Mouse (Mus musculus): ENCODE results near the gene Nmnat3.
"Not testable (repeated sequence)": the region's sequence is repeated elsewhere in the genome, so short reads cannot be mapped to it uniquely, and the experiment has no call there.

Nmnat3 gene

DNA sequence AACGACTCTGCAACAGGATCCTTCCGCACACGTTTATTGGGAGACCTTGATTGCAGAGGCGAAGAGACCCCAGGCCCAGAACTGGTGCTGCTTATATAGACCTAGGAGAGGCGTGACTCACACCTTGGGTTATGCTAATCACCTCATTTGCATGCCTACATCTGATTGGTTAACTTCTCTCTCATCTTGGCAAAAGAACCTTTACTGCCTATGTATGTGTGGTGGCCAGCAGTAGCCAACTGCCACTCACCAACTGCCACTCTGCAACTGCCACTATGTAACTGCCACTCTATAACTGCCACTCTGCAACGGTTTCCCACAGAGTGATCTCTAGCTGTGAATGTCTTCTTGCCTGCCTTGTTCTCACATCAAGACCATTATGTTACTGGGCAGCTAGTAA, at the start of gene Nmnat3:
Nmnat3 (plus strand) TSS at position 301 of the 400 bp plus-strand sequence.
- not testable (repeated sequence) for DNase-seq (ENCODE audit: low spot score)

DNA sequence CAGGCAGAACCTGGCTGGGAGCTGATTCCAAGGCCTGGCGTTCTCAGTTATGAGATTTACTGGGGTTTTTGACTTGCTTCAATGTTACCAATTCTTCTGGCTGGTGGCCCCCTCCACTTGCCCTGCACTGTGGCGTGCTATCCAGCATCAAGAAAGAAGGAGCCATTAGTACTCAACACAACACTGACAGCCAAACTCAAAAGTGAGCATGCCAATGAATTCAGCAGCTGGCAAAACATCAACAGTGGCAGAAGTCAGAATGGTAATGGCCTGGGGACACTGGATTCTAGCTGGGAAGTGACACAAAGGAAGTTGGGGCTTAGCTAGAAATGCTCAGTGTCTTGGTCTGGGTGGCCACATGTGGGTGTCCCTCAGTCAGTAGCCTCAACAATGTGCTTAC, 43.8 kb upstream of the Nmnat3 start:
- no peak for DNase-seq (ENCODE audit: low spot score)

DNA sequence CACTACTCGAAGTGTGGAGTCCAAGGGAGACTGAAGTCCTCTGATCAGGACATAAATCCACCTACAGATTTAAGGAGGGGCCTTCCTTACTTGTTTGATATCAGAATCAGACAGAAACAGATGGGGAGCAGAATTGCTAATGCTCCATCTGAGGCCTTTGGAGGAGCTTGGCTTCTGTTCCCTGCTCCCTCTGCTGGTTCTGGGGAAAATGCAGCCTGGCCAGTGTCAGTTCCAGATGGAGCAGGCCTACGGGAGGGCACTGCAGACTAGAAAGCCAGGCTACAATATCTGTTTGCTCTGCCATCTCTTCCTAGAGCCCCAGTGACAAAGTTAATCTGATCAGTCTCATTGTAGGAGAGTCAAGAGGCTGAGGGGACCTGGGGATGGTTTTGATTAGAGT, 43.0 kb upstream of the Nmnat3 start:
- DNase-seq (ENCODE audit: low spot score): no peak

DNA sequence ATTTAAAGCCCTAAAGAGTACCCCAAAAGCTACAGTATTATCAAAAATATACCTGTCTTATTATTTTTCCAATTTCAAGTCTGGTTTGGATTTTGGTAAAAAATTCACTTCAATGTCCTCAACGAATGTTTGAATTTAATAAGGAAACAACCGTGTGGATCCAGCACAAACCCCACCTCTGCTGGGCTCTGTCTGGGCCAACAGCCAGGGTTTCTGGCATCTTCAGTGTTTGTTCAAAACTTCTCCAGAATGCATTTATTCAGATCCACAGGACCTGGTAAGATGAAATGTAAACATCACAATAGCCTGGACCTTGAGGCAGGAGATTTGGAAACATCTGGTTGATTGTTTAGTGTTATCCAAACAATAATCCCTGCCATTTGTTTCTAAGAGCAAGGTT, 42.0 kb upstream of the Nmnat3 start:
- no peak for DNase-seq (ENCODE audit: low spot score)

DNA sequence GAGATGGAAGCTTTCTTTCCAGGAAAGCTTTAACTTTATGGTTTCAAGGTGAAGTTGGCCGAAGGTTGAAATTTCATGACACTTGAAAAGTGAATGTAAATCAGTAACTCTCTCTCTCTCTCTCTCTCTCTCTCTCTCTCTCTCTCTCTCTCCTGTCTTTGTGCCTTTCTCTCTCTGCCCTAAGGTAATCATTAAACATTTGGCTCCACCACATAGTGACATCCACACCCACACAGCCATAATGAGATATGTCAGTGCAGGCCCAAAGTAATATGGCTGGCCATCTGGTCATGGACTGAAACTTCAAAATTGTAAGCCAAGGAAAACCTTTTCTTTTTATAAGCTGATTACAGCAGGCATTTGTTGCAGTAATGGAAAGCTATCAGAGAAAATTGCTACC, 40.9 kb upstream of the Nmnat3 start:
- no peak for DNase-seq (ENCODE audit: low spot score)

DNA sequence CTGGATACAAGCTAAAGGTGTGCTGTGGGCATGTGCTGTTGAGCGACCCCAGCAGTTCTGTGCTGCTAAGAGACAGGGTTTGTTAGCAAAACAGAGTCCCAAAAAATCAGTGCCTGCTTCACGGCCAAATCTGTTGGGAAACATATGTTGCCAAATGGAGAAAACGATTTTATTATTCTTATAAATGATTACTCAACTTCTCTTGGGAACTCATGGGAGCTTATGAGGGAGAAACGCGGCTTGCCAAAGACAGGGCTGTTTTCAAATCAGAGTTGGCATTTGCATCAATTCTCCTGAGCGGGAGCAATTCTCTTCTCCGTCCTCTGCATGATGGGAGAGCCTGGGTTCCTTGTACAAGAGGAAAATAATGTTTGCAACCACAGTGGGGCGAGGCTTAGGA, 27.0 kb upstream of the Nmnat3 start:
- no peak for DNase-seq (ENCODE audit: low spot score)

DNA sequence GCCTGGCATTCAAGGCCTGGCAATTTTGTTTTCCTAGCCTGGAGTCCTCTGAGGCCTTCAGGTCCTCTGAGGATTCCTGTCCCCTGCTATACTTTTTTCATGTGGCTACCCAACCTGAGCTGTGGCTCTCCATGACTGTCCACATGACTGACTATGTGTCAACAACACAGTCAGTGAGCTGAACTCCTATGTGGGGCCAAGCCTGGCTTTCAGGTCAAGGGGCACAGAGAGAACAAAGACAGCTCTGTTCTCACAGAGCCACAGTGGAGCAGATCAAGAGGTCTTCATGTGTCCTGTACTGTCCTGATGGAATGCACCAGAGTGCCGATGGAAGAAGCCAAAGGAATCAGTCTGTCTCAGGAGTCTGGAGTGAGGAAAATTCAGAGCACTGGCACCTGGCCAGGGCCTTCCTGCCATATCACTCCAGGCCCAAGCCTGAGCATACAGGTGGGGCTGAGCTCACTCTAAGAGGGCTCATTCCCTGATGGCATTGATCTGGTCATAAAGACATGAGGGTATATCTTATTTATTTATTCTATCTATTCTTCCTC, 25.7 kb upstream of the Nmnat3 start:
- DNase-seq (ENCODE audit: low spot score): no peak

DNA sequence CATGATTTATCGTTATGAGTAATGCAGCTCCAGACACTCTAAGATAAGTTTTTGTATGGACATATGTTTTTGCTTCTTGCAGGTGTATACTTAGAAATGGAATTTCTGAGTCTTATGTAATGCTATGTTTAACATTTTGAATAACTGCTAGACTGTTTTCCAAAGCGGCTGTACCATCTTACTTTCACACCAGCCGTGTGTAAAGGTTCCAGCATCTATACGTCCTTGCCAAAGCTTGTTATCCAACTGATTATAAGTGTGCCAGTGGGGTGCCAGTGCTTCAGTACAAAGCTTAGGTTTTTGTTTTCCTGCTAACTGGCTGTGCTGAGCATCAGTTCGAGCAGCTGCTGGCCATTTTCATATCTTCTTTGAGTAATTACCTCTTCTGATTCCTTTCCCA, 22.3 kb upstream of the Nmnat3 start:
- DNase-seq (ENCODE audit: low spot score): no peak

DNA sequence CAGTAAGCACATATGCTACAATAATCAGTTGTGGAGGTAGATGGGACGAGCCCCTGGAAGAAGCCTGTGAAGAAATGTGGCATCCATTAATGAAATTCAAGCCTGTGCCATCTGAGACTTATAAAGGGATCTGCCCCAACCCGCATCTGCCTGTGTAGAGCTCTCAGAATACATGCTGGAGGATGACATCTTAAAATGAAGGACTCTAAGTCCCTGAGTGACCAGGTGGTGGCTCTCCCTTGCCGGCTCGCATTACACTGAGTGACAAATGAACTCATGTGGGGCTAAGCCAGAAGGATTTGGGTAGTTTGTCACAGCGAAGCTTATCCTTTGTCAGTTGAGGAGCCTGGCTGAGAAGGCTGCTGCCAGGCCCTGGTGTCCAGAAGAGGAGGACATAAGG, 14.5 kb upstream of the Nmnat3 start:
- no peak for DNase-seq (ENCODE audit: low spot score)

DNA sequence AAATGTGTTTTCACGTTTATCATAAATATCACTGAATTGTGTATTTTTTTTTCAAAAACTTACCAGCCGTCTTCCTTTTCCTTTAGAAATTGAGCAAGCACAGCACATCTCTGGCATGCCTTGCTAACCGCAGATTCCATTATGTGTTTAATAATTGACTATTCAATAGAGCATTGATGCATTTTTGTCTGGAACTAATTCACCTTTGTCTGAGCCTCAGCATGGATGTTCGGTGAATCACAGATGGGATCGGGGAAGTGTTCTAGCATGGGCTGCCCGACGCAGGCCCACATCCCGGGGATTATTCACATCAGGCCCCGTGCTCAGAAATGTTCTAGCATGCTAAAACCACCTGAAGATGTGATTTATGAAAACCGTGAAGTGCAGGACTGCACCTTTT, 12.2 kb upstream of the Nmnat3 start:
- DNase-seq (ENCODE audit: low spot score): no peak

DNA sequence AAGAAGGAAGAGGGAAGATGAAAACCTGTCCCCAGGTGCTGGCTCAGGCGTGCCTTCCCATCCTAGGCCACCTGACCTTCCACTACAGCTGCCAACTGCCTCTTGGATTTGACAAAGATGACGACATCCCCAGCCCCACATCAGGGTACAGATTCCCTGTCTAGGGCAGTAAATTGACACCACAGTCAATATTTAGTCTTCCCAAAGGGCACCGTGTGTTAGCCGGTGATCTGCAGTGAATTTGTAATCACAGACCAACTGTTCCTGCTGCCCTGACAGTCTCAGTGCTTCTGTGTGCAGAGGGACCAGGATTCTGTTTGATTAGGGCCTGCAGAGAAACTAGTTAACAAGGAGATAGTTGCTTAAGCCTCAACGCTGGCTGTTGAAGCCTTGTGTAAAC, 7.1 kb upstream of the Nmnat3 start:
- DNase-seq (ENCODE audit: low spot score): no peak

DNA sequence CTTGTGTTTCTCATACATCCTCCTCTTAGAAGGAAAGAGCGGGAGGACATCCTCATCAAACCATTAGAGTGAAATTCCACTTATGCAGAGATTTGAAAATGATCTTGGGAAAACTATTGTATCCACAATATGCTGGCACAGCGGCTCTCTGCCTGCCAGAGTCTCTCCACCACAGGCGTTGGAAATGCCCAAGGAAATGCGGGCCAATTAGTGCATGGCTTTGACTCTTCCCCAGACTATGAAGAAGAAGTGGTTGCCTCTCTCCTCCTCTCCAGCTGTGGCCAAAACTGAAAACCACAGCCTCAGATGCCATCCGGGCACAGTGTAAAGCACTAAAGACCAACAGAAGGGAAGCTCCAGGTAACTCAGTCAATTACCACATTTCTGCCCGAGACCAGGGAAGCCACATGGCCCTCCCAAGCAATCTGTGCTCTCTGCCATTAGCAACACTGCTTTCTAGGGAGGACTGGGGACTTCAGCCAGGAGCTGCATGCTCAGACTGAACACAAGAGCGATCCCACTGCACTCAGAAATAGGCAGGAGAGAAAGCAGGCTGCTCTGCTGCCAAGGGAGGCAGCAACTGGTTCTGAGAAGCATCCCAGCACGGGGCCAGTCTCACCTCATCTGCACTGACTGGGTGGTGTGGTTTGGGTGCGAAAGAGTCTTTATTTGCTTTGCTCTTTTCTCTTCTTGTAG, 1.5 kb upstream of the Nmnat3 start:
- DNase-seq (ENCODE audit: low spot score): no peak

DNA sequence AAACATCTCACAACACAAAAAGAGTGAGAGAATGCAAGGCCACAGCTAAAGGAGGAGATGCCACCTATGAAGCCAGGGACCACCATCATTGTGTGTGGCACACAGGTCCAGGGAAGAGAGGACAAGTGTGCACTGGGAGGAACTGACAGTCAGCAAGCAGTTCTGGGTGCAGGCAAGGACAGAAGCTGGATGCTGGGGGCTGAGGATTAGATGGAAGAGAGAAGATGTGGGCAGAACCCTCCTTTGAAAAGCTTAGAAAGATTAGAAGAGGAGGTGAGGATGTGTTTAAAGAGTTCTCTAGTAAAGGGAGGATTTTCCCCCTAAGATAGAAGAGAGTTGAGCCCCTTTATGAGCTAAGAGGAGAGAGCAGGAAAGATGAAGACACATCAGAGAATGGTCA, 2.4 kb downstream of the Nmnat3 start:
- no peak for DNase-seq (ENCODE audit: low spot score)

DNA sequence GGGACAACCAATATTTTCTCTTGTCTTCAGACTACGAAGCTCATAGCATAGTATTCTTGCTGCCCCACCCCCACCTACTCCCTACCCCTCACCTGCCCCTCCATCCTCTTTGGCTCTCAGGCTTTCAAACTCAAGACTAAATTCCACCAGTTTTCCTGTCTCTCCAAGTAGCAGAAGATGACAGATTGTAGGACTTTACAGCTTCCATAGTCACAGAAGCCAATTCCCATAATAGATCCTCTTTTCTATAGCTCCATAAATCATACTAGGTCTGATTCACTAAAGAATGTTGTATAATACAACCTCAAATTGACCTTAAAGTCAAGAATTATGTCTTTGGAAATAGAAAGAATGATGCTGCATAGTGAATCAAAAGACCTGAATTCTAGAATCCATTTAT, 3.4 kb downstream of the Nmnat3 start:
- DNase-seq (ENCODE audit: low spot score): no peak

DNA sequence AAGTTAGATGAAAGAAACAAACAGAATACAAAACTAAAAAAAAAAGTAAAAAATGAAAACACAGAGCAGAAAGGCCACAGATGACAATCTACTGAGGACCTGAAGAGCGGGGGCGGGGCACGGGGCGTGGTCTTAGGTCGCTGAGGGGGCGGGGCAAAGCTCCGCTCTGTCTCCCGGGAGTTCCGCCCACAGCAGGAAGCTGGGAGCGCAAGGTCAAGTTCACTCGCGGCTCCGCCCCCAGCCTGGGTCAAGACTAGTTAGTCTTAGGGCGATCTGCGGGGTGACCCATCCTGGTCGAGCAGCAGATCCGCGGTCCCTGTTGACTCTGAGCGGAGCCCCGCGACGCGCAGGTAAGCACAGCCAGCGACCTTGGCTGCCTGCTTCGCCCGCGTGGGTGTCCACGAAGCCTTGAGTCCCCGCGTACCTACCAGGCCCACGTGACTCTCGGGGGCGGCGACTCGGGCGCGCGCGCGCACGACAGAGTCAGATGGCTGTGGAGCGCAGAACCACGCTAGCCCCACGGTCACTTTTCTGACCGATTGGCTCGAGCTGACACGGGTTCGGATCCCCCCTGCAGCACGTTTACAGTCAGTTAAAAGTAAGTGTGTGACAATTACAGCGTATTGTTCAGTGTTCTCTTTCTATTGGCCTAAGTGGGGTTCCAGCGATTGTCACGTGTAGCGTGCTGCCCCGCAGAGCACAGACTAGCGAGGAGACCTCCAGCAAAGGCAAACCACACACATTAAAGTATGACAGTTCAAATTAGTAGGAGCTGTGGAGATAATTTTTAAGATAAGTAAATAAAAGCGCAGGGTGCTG, 9.4 kb downstream of the Nmnat3 start:
- DNase-seq (ENCODE audit: low spot score): peak; percentile 85

DNA sequence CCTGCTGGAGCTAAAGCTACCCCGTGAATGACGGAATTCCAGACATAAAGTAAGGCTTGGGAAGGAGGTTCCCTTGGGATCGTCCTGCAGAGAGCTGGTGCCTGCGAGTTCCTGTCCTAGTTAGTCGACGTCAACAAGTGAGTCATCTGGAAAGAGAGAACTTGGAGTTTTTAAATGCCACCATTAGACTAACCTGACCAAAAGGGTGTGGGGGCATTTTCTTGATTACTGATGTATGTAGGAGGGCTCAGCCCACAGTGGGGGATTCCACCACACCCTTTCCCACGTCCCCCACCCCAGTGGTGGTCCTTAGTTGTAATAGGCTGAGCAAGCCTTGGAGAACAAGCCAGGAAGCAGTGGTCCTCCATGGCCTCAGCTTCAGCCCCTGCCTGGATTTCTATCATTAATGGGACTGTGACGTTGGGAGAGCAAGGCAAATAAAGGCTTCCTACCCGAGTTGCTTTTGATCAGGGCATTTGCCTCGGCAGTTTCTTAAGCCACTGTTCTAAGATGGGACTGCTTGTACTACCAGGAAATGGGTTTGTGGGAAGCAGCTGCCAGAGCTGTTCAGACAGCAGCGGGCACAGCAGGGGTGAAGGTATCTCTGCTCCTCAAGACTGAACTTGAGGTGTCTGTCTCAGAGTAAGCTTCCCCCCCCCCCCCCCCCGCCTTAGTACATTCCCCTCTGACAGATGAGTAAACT, 10.2 kb downstream of the Nmnat3 start:
- no peak for DNase-seq (ENCODE audit: low spot score)

DNA sequence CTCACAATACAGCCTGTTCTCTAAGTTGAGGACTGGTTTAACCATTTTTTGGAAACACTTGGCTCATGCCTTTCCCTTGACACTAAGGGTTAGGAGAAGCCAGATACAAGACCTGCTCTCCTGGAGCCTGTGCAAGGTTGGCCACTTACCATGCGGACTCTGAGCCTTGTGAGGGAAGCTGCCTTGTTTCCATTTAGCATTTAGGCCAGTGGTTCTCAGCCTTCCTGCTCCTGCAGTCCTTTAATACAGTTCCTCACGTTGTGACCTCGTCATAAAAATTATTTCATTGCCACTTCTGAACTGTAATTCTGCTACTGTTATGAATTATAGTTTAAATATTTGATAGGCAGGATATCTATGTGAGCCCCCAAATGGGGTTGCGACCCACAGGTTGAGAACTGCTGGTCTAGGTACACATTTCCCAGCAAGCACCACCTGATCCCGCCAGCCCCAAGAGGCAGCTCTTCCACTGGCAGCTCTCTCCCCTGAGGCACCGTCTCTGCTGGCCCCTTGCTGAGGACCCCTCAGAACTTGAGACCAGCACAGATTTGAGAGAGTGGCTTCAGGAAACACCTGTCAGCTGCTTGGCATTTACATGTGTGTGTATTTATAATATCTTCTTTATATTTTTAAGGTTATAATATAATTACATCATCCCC, 10.8 kb downstream of the Nmnat3 start:
- DNase-seq (ENCODE audit: low spot score): no peak

DNA sequence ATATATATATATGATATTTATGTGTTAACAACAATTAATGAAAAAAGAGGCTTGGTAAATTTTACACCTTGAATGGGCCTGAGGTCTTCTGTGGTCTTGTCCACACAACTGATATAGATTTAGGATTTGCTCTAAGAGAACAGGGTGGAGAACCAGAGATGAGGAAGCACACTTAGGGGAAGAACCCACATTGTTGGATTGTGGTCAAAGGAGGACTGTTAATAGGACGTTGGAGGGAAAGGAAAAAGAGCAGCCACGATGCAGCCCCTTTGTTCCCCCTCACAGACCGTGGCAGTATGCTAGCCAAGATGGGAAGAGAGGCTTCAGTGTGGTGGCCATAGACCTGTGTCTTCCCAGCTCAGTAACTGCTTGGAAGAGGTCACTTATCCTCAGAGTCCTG, 11.5 kb downstream of the Nmnat3 start:
- no peak for DNase-seq (ENCODE audit: low spot score)

DNA sequence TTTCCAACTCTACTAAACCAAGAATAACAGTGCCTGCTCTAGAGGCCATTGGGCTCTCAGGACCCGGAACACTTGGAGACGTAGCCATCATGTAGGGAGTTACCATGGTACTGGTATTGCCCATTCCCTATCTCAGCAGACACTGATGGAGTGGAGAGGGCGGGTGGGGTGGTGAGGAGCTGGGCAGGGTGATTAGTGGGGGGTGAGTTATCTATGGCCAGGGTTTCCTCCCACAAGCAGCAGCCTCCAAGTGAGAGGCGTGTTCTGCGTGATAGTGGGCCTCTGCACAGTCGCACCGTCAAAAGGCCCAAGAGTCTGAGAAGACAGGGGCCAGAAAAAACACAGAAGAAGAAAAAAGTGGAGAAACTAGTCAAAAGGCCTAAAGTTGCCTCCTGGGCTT, 12.0 kb downstream of the Nmnat3 start:
- DNase-seq (ENCODE audit: low spot score): no peak

DNA sequence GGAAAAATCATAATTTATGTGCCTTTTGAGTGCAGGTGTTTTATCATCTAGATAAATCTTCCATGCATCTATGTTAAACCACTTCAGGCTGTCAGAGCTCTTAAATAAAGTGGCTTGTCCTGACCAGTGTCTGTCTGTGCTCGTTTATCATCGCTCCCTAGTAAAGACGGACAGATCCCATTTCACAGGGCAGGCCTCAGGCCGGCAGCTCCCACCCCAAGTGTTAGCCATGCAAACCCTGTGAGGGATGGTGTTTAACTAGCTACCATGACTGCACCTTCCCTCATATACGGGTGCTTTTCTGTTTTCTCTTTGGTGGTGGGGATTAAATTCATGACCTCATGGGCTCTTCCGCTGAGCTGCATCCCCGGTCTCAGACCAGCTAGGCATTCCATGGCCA, 13.3 kb downstream of the Nmnat3 start:
- DNase-seq (ENCODE audit: low spot score): no peak

DNA sequence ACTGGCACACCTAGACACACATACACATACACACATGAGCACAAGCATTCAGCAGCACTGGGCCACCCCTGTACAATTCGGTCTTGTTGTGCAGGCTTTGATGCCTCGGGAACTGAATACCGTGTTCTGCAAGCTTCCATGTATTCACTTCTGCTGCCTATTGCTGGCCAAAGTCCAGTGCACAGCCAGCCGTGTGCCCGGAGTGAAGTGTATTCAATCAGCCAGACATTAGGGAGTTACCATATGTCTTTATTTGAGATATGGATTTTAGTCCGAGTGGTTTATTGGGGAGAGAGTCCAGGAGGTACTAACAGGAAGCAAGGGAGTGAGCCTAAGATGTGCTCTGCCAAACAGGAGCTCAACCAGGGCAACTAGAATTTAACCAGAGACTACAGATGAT, 19.8 kb downstream of the Nmnat3 start:
- no peak for DNase-seq (ENCODE audit: low spot score)

DNA sequence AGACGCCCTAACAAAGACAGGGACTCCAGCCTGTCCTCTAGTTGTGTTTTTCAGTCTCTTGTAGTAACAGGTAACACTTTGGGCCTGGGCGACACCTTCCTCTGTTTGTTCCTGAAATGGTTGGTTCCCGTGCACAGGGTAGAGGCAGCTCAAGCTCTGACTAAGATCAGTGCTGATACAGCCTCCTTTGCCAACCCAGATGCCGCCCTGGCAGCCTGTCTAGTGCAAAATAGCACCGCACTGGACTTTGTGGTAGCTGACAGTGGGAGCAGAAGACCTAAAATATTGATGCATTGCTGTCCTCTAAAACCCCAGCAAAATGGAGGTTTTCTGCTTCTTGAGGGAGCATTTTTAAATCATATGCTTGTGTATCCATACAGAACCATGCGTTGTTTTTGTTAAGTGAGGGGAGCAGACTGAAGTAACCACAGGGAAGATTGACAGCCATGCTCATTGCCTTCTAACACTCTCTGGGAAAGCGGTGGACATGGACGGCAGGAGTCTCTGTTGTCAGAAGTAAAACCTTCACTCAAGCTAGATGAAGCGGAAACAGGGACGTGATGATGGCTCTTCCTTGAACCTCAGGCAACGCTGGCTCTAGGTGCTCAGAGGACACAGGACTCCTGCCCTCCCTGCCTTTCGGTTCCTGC, 24.2 kb downstream of the Nmnat3 start:
- no peak for DNase-seq (ENCODE audit: low spot score)

Data from urinary bladder, postnatal 25 days (tissue).